Mouse (Mus musculus) spleen, postnatal 14 days (tissue): ENCODE measurements around the gene Lif.

Experiments used
- DNase-seq, 2 experiments: peaks; one replicate each; pipeline ENCODE4 v3.0.0; 2021 to 2022; ENCODE audit warnings: low spot score in 2 of 2

Lif gene

GRCm38 (mm10) chr11:4261969-4262368 lies 4.6 kb downstream of the Lif start:
- DNase-seq: no peak

- no peak for DNase-seq
Observed at GRCm38 (mm10) chr11:4262847-4263246, 5.5 kb downstream of the Lif start.

GRCm38 (mm10) chr11:4263296-4263695 lies 5.9 kb downstream of the Lif start:
- no peak for DNase-seq

- DNase-seq: no peak
Observed at GRCm38 (mm10) chr11:4264066-4264465, 6.7 kb downstream of the Lif start.

- no peak for DNase-seq
Observed at GRCm38 (mm10) chr11:4266271-4267201, 9.2 kb downstream of the Lif start.

GRCm38 (mm10) chr11:4267202-4267578 lies 9.8 kb downstream of the Lif start:
- no peak for DNase-seq

- no peak for DNase-seq
Observed at GRCm38 (mm10) chr11:4268500-4268899, 11.1 kb downstream of the Lif start.

- no peak for DNase-seq
Observed at GRCm38 (mm10) chr11:4270744-4271459, 13.5 kb downstream of the Lif start.

GRCm38 (mm10) chr11:4271544-4271943 lies 14.2 kb downstream of the Lif start:
- DNase-seq: no peak

- DNase-seq: no peak
Observed at GRCm38 (mm10) chr11:4276411-4276861, 19.1 kb downstream of the Lif start.

- DNase-seq: no peak
Observed at GRCm38 (mm10) chr11:4279909-4280308, 22.6 kb downstream of the Lif start.

- DNase-seq: no peak
Observed at GRCm38 (mm10) chr11:4281852-4282251, 24.5 kb downstream of the Lif start.

- no peak for DNase-seq
Observed at GRCm38 (mm10) chr11:4283627-4284026, 26.3 kb downstream of the Lif start.

GRCm38 (mm10) chr11:4289280-4289679 lies 31.9 kb downstream of the Lif start:
- no peak for DNase-seq

GRCm38 (mm10) chr11:4291639-4292038 lies 34.3 kb downstream of the Lif start:
- no peak for DNase-seq

GRCm38 (mm10) chr11:4292224-4292887 lies 35.0 kb downstream of the Lif start:
- no peak for DNase-seq

GRCm38 (mm10) chr11:4292888-4293247 lies 35.5 kb downstream of the Lif start:
- no peak for DNase-seq

- DNase-seq: no peak
Observed at GRCm38 (mm10) chr11:4293481-4293880, 36.1 kb downstream of the Lif start.

GRCm38 (mm10) chr11:4294047-4294446 lies 36.7 kb downstream of the Lif start:
- no peak for DNase-seq

GRCm38 (mm10) chr11:4294495-4295351 lies 37.4 kb downstream of the Lif start:
- DNase-seq: no peak

- DNase-seq: no peak
Observed at GRCm38 (mm10) chr11:4296610-4297275, 39.4 kb downstream of the Lif start.
